Mouse (Mus musculus): ENCODE results near the gene Colgalt1.

GRCm38 (mm10) chr8:71629096-71629697 is 18.4 kb downstream of the Colgalt1 start:
- no peak for TF ChIP-seq USF2 (conservative IDR thresholded peaks at IDR 0.05; ENCODE audit: low read depth, low read length)
- no peak for TF ChIP-seq ZNF384 (IDR thresholded peaks at IDR 0.05; ENCODE audit: low read depth, low read length)
- no peak for TF ChIP-seq POLR2A (IDR thresholded peaks at IDR 0.05; ENCODE audit: low read depth, low read length)
- TF ChIP-seq HCFC1 (IDR thresholded peaks at IDR 0.05; ENCODE audit: low read depth, low read length), result no peak
- no peak for TF ChIP-seq CTCF (conservative IDR thresholded peaks at IDR 0.05 in 1 of 2, IDR thresholded peaks at IDR 0.05 in 1 of 2; ENCODE audit: low read depth in 2 of 2, low read length in 2 of 2)
- no peak for TF ChIP-seq TCF12 (IDR thresholded peaks at IDR 0.05; ENCODE audit: low read depth, low read length)
- TF ChIP-seq CHD2 (IDR thresholded peaks at IDR 0.05; ENCODE audit: low read length), result no peak
- no peak for TF ChIP-seq NRF1 (IDR thresholded peaks at IDR 0.05; ENCODE audit: low read depth, low read length)
- TF ChIP-seq MXI1 (IDR thresholded peaks at IDR 0.05; ENCODE audit: low read depth, low read length), result no peak
- no peak for TF ChIP-seq EP300 (IDR thresholded peaks at IDR 0.05; ENCODE audit: low read length)
- TF ChIP-seq PAX5 (IDR thresholded peaks at IDR 0.05; ENCODE audit: low read length), result no peak
- TF ChIP-seq MAZ (IDR thresholded peaks at IDR 0.05; ENCODE audit: low read depth, low read length), result no peak
- no peak for TF ChIP-seq CHD1 (IDR thresholded peaks at IDR 0.05; ENCODE audit: low read depth, low read length)
- TF ChIP-seq IRF4 (IDR thresholded peaks at IDR 0.05; ENCODE audit: low read depth, low read length), result no peak

Measured in CH12.LX (cell line).